Mouse (Mus musculus) liver, adult 2 months (tissue): ENCODE results near the gene Zdhhc12. TPM values are rescaled to one million over a fixed set of nuclear protein-coding genes. Genes with fewer than 3 reads are reported as not detected.

ENCODE experiments used
- DNase-seq: peaks from one replicate; pipeline ENCODE4 v3.0.0-alpha.2; 2011; ENCODE audit warnings: low read depth, low spot score; ENCODE audit errors: extremely low read depth
- H3K27ac ChIP-seq: fragments of 200-500 bp; replicated peaks from 2 replicates; pipeline ENCODE4 v1.5.1; 2012; ENCODE audit warnings: low read depth, mild to moderate bottlenecking, control low read depth, inconsistent platforms, low read length; ENCODE audit not compliant: insufficient read depth
- H3K27me3 ChIP-seq: fragments of 200-500 bp; 2 replicates; pipeline ENCODE4 v1.6.1; 2012; ENCODE audit warnings: mild to moderate bottlenecking, moderate library complexity, low read length, inconsistent platforms; ENCODE audit not compliant: control insufficient read depth, insufficient read depth
- H3K36me3 ChIP-seq: fragments of 200-500 bp; 2 replicates; pipeline ENCODE4 v1.6.1; 2012; ENCODE audit warnings: low read length, inconsistent platforms; ENCODE audit not compliant: control insufficient read depth, insufficient read depth
- H3K4me1 ChIP-seq: fragments of 200-500 bp; 2 replicates; pipeline ENCODE4 v1.6.1; 2011; ENCODE audit warnings: low read length; ENCODE audit not compliant: control insufficient read depth, insufficient read depth
- H3K4me3 ChIP-seq: fragments of 200-500 bp; 2 replicates; pipeline ENCODE4 v1.5.1; 2011; ENCODE audit warnings: low read depth, mild to moderate bottlenecking, control low read depth, low read length, moderate library complexity; ENCODE audit not compliant: insufficient read depth
- H3K79me2 ChIP-seq: fragments of 200-500 bp; 2 replicates; pipeline ENCODE4 v1.6.1; 2012; ENCODE audit warnings: inconsistent platforms, mild to moderate bottlenecking, low read length, moderate library complexity; ENCODE audit not compliant: control insufficient read depth, insufficient read depth
- H3K9ac ChIP-seq: fragments of 200-500 bp; 2 replicates; pipeline ENCODE4 v1.6.1; 2012; ENCODE audit warnings: low read depth, mild to moderate bottlenecking, control low read depth, inconsistent platforms, low read length
- CTCF ChIP-seq: fragments of 200-500 bp; IDR thresholded peaks from 2 replicates; pipeline ENCODE4 v1.5.1; 2011; ENCODE audit warnings: low read depth, low read length, control low read depth
- POLR2A ChIP-seq: fragments of 200-500 bp; IDR thresholded peaks from 2 replicates; pipeline ENCODE4 v1.6.1; 2011; ENCODE audit warnings: low read length, control low read depth; ENCODE audit not compliant: insufficient read depth; ENCODE audit errors: extremely low read depth
- WGBS: fragments of 180-500 bp; shearing (Covaris S2); methylation state at CpG from one replicate; pipeline ENCODE4 v1.1.7; 2018; 5-methylcytosine and 5-hydroxymethylcytosine counted together
- polyA plus RNA-seq: library from polyadenylated mRNA; depleted of rRNA; stranded (reverse); fragments of >200 nt; gene quantifications from 2 replicates; pipeline ENCODE4 v1.2.3, GENCODE M21; 2012
- total RNA-seq: library from RNA; depleted of rRNA; stranded (reverse); fragments of >200 nt; gene quantifications from 2 replicates; pipeline ENCODE4 v1.2.3, GENCODE M21; 2014

The Zdhhc12 gene
- total and polyA plus RNA-seq, 2 experiments = 16.8 to 53.4 TPM

DNA sequence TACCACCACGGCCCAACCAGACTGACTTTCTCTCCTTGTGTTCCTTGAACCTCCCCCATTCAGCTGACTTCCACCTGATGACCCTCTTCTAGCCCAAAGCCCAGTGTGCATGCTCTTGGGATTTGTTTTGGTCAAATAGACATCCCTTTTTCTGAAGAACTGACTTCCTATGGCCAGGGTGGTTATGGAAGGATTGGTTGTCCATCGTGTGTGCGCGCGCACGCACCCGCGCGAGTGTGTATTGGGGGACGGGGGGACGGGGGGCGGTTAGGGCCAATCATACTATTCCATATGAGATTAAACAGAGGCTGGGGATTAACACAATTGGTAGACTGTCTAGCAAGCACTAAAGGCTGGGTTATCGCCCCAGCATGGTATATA is 750 bp upstream of the Zdhhc12 start:
- Histone ChIP-seq H3K79me2 (no peaks in the 10 kb centered on the region), H3K27ac (peak overlapping the region; percentile 59), H3K4me1 (no peaks in the 10 kb centered on the region), H3K9ac (peak overlapping the region; percentile 66), H3K36me3 (no peaks in the 10 kb centered on the region), H3K27me3 (no peaks in the 10 kb centered on the region), H3K4me3 (peak overlapping the region; percentile 88)
- WGBS = 4% methylated on average over 13 of the region's 13 CpGs
- TF ChIP-seq CTCF = no peak
- no peak for TF ChIP-seq POLR2A
- no peak for DNase-seq

DNA sequence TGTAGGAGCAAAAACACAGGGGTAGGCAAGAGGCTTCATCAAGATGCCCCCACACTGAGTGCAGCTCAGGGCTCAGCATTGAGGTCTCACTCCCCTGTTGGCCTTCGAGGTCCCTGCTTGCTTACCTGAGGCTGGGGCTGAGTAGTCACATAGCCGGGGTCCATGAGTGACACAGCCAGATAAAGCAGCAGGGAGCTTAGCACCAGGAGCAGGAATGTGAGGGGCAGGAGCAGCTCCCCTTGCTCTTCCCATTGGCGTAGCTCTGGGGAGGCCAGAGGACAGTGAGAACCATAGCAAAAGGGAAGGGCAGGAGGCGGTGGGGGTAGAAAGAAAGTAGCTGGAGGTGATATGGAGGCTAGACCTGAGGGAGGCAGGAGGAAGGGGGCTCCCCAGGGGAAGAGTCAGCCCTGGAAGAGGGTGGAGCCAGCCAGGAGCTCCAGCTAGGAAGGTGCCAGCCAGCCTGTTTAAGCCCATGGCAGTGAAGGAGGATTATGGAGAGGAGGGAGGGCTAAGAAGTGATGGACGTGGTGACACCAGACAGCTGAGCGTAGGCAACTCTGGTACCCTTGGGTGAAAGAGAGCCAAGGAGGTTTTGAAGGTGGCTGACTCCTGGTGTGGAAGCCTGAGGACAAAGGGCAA is 1.0 kb downstream of the Zdhhc12 start:
- Histone ChIP-seq H3K36me3 (no peaks in the 10 kb centered on the region), H3K9ac (no peak overlapping the region), H3K4me3 (no peak overlapping the region), H3K27me3 (no peaks in the 10 kb centered on the region), H3K4me1 (no peaks in the 10 kb centered on the region), H3K79me2 (no peaks in the 10 kb centered on the region), H3K27ac (no peak overlapping the region)
- WGBS = 92% methylated on average over 6 of the region's 6 CpGs
- TF ChIP-seq POLR2A (no peak), CTCF (no peak)
- DNase-seq = no peak

DNA sequence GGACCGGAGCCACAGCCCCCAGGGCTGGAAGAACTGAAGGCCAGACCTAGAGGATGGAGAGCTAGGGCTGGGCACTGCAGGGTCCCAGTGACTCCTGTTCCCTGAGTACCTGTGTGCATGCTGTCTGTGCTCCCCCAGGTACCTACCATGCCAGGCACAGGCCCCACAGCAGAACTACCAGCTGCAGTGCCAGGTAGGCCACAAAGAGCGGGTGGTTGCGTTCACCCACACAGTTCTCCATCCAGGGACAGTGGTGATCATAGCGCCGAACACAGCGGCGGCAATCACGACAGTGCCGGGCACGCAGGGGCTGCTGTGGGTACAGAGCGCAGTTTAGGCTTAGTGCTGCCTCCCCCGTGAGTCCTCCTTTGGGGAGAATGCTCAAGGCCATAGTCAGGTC is 1.9 kb downstream of the Zdhhc12 start:
- no peak for DNase-seq
- no peak overlapping the region for H3K9ac ChIP-seq
- 98% methylated on average over 12 of the region's 12 CpGs for WGBS

DNA sequence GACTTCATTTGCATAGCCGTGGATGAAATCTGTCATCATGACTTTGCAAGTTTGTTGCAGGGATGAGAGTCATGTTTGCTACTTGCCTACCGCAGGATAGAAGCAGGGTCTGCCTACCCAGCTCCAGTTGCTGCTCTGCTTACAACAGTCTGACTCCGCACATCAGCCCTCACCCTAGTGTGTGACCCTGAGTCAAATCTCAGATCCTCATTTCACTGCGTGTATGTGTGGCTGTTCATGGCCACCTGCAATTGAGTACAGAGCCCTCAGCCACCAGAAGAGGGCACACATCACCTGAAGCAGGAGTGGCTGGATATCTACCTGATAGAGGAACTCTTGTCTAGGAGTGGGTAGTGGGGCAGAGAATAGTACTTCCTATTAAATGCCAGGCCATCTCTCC is 6.1 kb downstream of the Zdhhc12 start:
- Histone ChIP-seq H3K36me3 (no peaks in the 10 kb centered on the region), H3K79me2 (no peaks in the 10 kb centered on the region), H3K4me1 (no peaks in the 10 kb centered on the region), H3K9ac (no peak overlapping the region), H3K4me3 (no peak overlapping the region), H3K27me3 (no peaks in the 10 kb centered on the region), H3K27ac (no peak overlapping the region)
- TF ChIP-seq POLR2A = no peak
- TF ChIP-seq CTCF = no peak
- 92% methylated on average over 4 of the region's 4 CpGs for WGBS
- DNase-seq = no peak

More for the DNA sequence above, 1.9 kb downstream of the Zdhhc12 start:
- H3K4me3 ChIP-seq = no peak overlapping the region
- no peaks in the 10 kb centered on the region for H3K27me3 ChIP-seq
- no peak overlapping the region for H3K27ac ChIP-seq
- H3K4me1 ChIP-seq = no peaks in the 10 kb centered on the region
- H3K36me3 ChIP-seq = no peaks in the 10 kb centered on the region
- H3K79me2 ChIP-seq = no peaks in the 10 kb centered on the region
- no peak for TF ChIP-seq CTCF
- TF ChIP-seq POLR2A = no peak

DNA sequence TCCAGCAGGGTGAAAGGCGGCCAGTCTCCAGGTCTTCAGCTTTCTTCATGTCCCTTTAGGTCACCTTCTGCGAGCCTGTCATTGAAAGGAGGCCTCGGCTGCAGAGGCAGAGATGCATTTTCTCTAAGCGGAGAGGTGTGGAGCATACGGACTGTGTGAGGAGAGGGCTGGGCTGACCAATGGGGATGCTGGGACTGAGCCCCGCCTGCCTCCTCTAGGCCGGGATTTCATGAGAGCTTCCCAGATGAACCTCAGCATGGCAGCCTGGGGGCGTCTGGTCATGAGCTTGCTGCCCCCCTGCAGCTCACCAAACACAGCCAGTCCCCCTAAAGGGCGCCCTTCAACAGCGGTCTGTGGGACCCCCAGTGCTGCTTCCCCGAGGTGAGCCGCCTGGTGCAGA is 8.8 kb downstream of the Zdhhc12 start:
- no peaks in the 10 kb centered on the region for H3K79me2 ChIP-seq
- no peaks in the 10 kb centered on the region for H3K27me3 ChIP-seq
- no peak for DNase-seq
- no peak overlapping the region for H3K27ac ChIP-seq
- no peak for TF ChIP-seq POLR2A
- TF ChIP-seq CTCF = no peak
- H3K4me3 ChIP-seq = no peak overlapping the region
- WGBS = 67% methylated on average over 12 of the region's 12 CpGs
- H3K36me3 ChIP-seq = no peaks in the 10 kb centered on the region
- no peak overlapping the region for H3K9ac ChIP-seq
- H3K4me1 ChIP-seq = no peaks in the 10 kb centered on the region

DNA sequence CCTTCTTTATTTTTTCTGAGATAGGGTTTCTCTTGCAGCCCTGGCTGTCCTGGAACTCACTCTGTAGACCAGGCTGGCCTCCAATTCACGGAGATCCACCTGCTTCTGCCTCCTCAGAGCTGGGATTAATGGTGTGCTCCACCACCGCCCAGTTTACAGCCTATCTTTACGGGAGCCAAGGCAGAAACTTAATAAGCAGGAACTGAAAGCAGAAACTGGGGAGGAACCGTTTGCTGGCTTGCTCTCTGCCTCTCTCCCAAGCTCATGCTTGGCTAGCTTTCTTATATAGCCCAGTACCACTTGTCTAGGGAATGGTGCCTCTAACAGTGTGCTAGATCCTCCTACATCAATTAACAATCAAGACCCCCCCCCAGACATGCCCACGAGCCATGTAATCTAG is 9.3 kb downstream of the Zdhhc12 start:
- H3K27ac ChIP-seq = no peak overlapping the region
- no peak for DNase-seq
- H3K27me3 ChIP-seq = no peaks in the 10 kb centered on the region
- H3K4me1 ChIP-seq = no peaks in the 10 kb centered on the region
- WGBS = 73% methylated on average over 5 of the region's 5 CpGs
- no peaks in the 10 kb centered on the region for H3K36me3 ChIP-seq
- TF ChIP-seq POLR2A = no peak
- TF ChIP-seq CTCF = no peak
- H3K79me2 ChIP-seq = no peaks in the 10 kb centered on the region
- H3K4me3 ChIP-seq = no peak overlapping the region
- H3K9ac ChIP-seq = no peak overlapping the region
